Mouse (Mus musculus) layer of hippocampus, adult 6 months (tissue): ENCODE results near the gene Six1. TPM values are rescaled to one million over a fixed set of nuclear protein-coding genes. Genes with fewer than 3 reads are reported as not detected.

ENCODE experiments used
- long read RNA-seq, 2 experiments: library from polyadenylated mRNA; unstranded; transcript quantifications; one replicate each; pipeline ENCODE4 v2.0.0; 2019 to 2020
- polyA plus RNA-seq: library from polyadenylated mRNA; unstranded; fragments of <200 nt; fragmentation: Nextera tagmentation; gene quantifications from 2 replicates; pipeline ENCODE4 v1.2.3, GENCODE M21; 2021

Six1 gene
- 0.08 TPM in 1 of 2 replicates, not detected in the other for polyA plus RNA-seq
- long read RNA-seq, experiment 1, result 0 reads
- long read RNA-seq, experiment 2, partial matches to known transcripts, result 0 of 1 reads
- long read RNA-seq, experiment 2, other reads (novel, unspliced or antisense), result 0 of 1 reads

GRCm38 (mm10) chr12:73053668-73054241 lies at the start of gene Six1:
Gene Six1 (minus strand): TSS chr12:73053887.

Other genes starting within 250 kb of the Six1 start
- gene Six6, start 114.0 kb downstream of the Six1 start, polyA plus RNA-seq, result 0.06 TPM in 1 of 2 replicates, not detected in the other
- 1.1 and 1.2 TPM in 2 replicates for gene 4930447C04Rik, start 113.1 kb downstream of the Six1 start, polyA plus RNA-seq
- gene Six4, start 59.6 kb upstream of the Six1 start, polyA plus RNA-seq, result 0.20 and 0.34 TPM in 2 replicates
- 13.8 and 14.5 TPM in 2 replicates for gene Mnat1, start 69.8 kb upstream of the Six1 start, polyA plus RNA-seq
- 8.8 and 9.3 TPM in 2 replicates for gene Trmt5, start 232.8 kb upstream of the Six1 start, polyA plus RNA-seq
- gene Slc38a6, start 232.9 kb upstream of the Six1 start, polyA plus RNA-seq, result 3.8 and 4.9 TPM in 2 replicates